Mouse (Mus musculus) adrenal gland, adult 18-20 months (tissue): ENCODE measurements around the gene Hmg20a. TPM values are rescaled to one million over a fixed set of nuclear protein-coding genes. Genes with fewer than 3 reads are reported as not detected.

Source experiments
- DNase-seq, 2 experiments: peaks; one replicate each; pipeline ENCODE4 v3.0.0; 2021 to 2022; ENCODE audit warnings: low spot score in 2 of 2
- total RNA-seq, 2 experiments: library from RNA; stranded (reverse); gene quantifications; 1 replicate in 1 of 2; 2 replicates in 1 of 2; pipeline ENCODE4 v1.2.3; 2021

Gene Hmg20a
- total RNA-seq, 2 experiments from 2014 or later, result 31.5 to 37.5 TPM

- DNase-seq, result no peak
Measured at GRCm38 (mm10) chr9:56495088-56495487, 76.7 kb downstream of the Hmg20a start.

- no peak for DNase-seq
Measured at GRCm38 (mm10) chr9:56495795-56496232, 77.4 kb downstream of the Hmg20a start.

GRCm38 (mm10) chr9:56496567-56496966, 78.2 kb downstream of the Hmg20a start:
- no peak for DNase-seq

GRCm38 (mm10) chr9:56497181-56497864, 78.9 kb downstream of the Hmg20a start:
- peak; percentile 60 to 62 for DNase-seq

GRCm38 (mm10) chr9:56499324-56500067, 81.1 kb downstream of the Hmg20a start:
- DNase-seq, result no peak

GRCm38 (mm10) chr9:56500893-56501590, 82.6 kb downstream of the Hmg20a start:
- no peak for DNase-seq

GRCm38 (mm10) chr9:56501721-56502542, 83.5 kb downstream of the Hmg20a start:
- DNase-seq, result peak in 1 of 2 experiments; percentile 54

- no peak for DNase-seq
Measured at GRCm38 (mm10) chr9:56502543-56502971, 84.1 kb downstream of the Hmg20a start.

GRCm38 (mm10) chr9:56503621-56504500, 85.5 kb downstream of the Hmg20a start:
- DNase-seq, result no peak

- DNase-seq, result no peak
Measured at GRCm38 (mm10) chr9:56504511-56504910, 86.1 kb downstream of the Hmg20a start.

- DNase-seq, result peak in 1 of 2 experiments; percentile 42
Measured at GRCm38 (mm10) chr9:56505083-56505792, 86.8 kb downstream of the Hmg20a start.

- DNase-seq, result peak; percentile 91 to 92
Measured at GRCm38 (mm10) chr9:56505793-56506755, 87.7 kb downstream of the Hmg20a start.

GRCm38 (mm10) chr9:56506931-56507681, 88.7 kb downstream of the Hmg20a start:
- DNase-seq, result no peak

GRCm38 (mm10) chr9:56507682-56508061, 89.3 kb downstream of the Hmg20a start:
- no peak for DNase-seq

GRCm38 (mm10) chr9:56508835-56509451, 90.5 kb downstream of the Hmg20a start:
- DNase-seq, result peak; percentile 58 to 69

GRCm38 (mm10) chr9:56510281-56510680, 91.9 kb downstream of the Hmg20a start:
- no peak for DNase-seq

- no peak for DNase-seq
Measured at GRCm38 (mm10) chr9:56512486-56512885, 94.1 kb downstream of the Hmg20a start.
